Mouse (Mus musculus): ENCODE data around the gene 9330161L09Rik. TPM values are rescaled to one million over a fixed set of nuclear protein-coding genes. Genes with fewer than 3 reads are reported as not detected.

Gene 9330161L09Rik
- 13.2 TPM for total RNA-seq (2023)

DNA sequence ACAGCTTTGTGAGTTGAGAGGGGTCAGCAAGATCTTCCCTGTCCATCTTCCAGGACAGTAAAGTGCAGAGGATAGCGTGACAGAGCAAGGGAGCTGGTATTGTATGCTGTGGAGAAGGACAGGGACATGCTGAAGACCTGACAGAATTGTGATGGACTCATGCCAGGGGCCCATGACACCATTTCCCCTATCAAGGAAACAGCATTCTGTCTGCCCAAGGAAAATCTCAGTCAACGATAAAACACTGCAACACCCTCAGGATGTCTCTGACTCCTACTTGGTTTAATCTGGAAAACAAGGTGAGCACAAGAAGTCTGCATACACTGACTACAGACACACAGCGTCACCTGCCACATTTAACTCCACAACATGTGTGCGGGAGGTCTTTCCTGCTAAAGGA, at the start of gene 9330161L09Rik:
Gene 9330161L09Rik, minus strand, starts transcription at position 101 of the 400 bp plus-strand sequence.

GRCm38 (mm10) chr12:103457140-103457539, 49.5 kb upstream of the 9330161L09Rik start, which contains the start of gene Ifi27l2b:
Gene Ifi27l2b, minus strand, starts transcription at chr12:103457223.

DNA sequence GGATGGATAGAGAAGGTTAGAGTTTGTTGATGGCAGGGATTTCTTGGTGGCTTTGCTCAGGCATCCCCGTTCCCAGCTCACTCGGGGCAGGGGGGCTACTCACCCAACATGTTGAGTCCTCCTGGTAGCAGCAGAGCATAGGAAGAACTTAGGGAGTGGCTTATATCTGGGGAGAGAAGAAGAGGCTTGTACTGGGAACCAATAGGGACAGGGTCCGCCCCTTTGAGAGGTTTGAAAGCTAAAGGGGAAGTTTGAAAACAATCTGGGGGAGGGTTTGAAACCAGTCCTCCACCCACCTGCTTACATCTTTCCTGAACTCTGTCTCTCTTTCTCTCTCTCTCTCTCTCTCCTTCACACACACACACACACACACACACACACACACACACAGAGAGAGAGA, 35.9 kb upstream of the 9330161L09Rik start, which contains the start of gene Ifi27l2a:
Gene Ifi27l2a, minus strand, starts transcription at position 157 of the 400 bp plus-strand sequence.

GRCm38 (mm10) chr12:103433986-103434731, 26.5 kb upstream of the 9330161L09Rik start, which contains the start of gene Ifi27:
Gene Ifi27, plus strand, starts transcription at chr12:103434211.

GRCm38 (mm10) chr12:103425729-103426470, 18.3 kb upstream of the 9330161L09Rik start, which contains the start of gene Ddx24:
Gene Ddx24, minus strand, starts transcription at chr12:103425830.

DNA sequence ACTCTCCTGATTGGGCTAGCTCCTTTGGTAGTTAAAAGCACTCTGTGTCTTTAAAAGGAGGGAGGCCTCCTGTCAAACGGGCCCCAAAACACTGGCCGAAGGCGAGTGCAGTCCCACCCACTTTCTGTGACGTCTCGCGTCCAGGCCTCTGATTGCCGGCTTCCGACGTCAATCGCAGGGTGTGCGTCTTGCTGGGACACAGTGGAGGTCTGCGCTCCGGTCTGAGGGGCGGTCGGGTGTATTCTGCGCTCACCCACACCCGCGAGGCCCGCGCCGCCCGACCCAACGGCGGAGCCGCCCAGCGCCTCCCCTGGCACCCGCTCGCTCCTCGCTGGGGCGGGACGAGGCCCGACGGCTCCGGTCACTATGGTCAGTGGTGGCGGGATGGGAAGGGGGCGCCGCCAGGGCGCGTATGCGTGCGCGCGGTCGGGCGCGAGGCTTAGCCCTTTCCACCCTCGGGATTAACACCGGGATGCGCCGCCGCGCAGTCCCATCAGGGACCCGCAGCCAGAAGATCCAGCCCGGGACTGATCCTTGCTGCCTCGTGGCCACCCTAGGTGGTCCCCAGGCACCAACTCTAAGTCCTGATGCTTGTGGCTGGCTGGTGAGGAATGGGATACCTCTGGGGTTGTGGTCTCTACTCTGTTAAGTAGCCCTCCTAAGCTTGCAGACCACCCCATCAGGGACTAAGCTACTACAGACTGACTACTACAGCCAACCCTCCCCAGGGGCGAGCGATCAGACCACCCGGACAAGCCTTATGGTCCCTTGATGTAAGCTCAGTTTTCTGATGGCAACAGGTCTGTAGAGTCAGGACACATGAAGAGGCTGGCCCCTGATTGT, 18.9 kb downstream of the 9330161L09Rik start, which contains the start of gene Otub2:
Gene Otub2, plus strand, starts transcription at position 178 of the 843 bp plus-strand sequence.

Other genes starting within 250 kb of the 9330161L09Rik start
- gene Prima1, start 165.7 kb downstream of the 9330161L09Rik start, total RNA-seq (2023) = not detected
- gene Fam181a, start 96.8 kb downstream of the 9330161L09Rik start, total RNA-seq (2023) = not detected
- gene Asb2, start 51.8 kb downstream of the 9330161L09Rik start, total RNA-seq (2023) = 4.5 TPM
- 2.4 TPM for gene Otub2, start 19.1 kb downstream of the 9330161L09Rik start, total RNA-seq (2023)
- 236 TPM for gene Ddx24, start 18.0 kb upstream of the 9330161L09Rik start, total RNA-seq (2023)
- gene Ifi27, start 26.4 kb upstream of the 9330161L09Rik start, total RNA-seq (2023) = 125 TPM
- 214 TPM for gene Ifi27l2a, start 35.9 kb upstream of the 9330161L09Rik start, total RNA-seq (2023)
- not detected for gene Ifi27l2b, start 49.4 kb upstream of the 9330161L09Rik start, total RNA-seq (2023)
- not detected for gene Ppp4r4, start 124.5 kb upstream of the 9330161L09Rik start, total RNA-seq (2023)
- not detected for gene Serpina10, start 223.6 kb upstream of the 9330161L09Rik start, total RNA-seq (2023)
- gene Serpina6, start 249.4 kb upstream of the 9330161L09Rik start, total RNA-seq (2023) = not detected